Mouse (Mus musculus) midbrain, embryonic 11.5 days (tissue): ENCODE data around the gene Rpap3. TPM values are rescaled to one million over a fixed set of nuclear protein-coding genes. Genes with fewer than 3 reads are reported as not detected.

Experiments
- ATAC-seq: fragments of 200-750 bp; cut with Nextera tagmentation; 2 replicates; pipeline ENCODE4 v1.8.0; 2017; ENCODE audit warnings: moderate TSS enrichment, moderate library complexity; ENCODE audit not compliant: low FRiP score
- DNase-seq: peaks from one replicate; pipeline ENCODE4 v3.0.0; 2015; ENCODE audit warnings: low spot score; ENCODE audit errors: missing footprints
- H3K27ac ChIP-seq: fragments of 300-500 bp; sonication (generic); 2 replicates; pipeline ENCODE4 v1.5.1; 2014; ENCODE audit warnings: low read depth, low read length
- H3K27me3 ChIP-seq: fragments of 300-500 bp; sonication (generic); 2 replicates; pipeline ENCODE4 v1.6.1; 2014; ENCODE audit warnings: mild to moderate bottlenecking, low read length, moderate library complexity, mixed read lengths; ENCODE audit not compliant: control insufficient read depth, insufficient read depth
- H3K36me3 ChIP-seq: fragments of 300-500 bp; sonication (generic); 2 replicates; pipeline ENCODE4 v1.6.1; 2014; ENCODE audit warnings: mild to moderate bottlenecking, low read length, moderate library complexity, mixed read lengths; ENCODE audit not compliant: control insufficient read depth, insufficient read depth
- H3K4me1 ChIP-seq: fragments of 300-500 bp; sonication (generic); 2 replicates; pipeline ENCODE4 v1.6.1; 2014; ENCODE audit warnings: low read length; ENCODE audit not compliant: control insufficient read depth, insufficient read depth
- H3K4me2 ChIP-seq: fragments of 300-500 bp; sonication (generic); 2 replicates; pipeline ENCODE4 v1.6.1; 2014; ENCODE audit warnings: mild to moderate bottlenecking, moderate library complexity
- H3K4me3 ChIP-seq: fragments of 300-500 bp; sonication (generic); 2 replicates; pipeline ENCODE4 v1.5.1; 2014; ENCODE audit warnings: low read depth, low read length
- H3K9ac ChIP-seq: fragments of 300-500 bp; sonication (generic); 2 replicates; pipeline ENCODE4 v1.6.1; 2014; ENCODE audit warnings: low read length
- H3K9me3 ChIP-seq: fragments of 300-500 bp; sonication (generic); 2 replicates; pipeline ENCODE4 v1.6.1; 2016; ENCODE audit warnings: low read length; ENCODE audit not compliant: control insufficient read depth
- WGBS: fragments of 180-500 bp; shearing (Covaris S2); extraction: QIAGEN DNeasy Blood & Tissue Kit; methylation state at CpG from one replicate; pipeline ENCODE4 v1.1.7; 2014; 5-methylcytosine and 5-hydroxymethylcytosine counted together
- polyA plus RNA-seq: library from polyadenylated mRNA; unstranded; fragments of >200 nt; fragmentation: Nextera tagmentation; extraction: Ambion mirVana; gene quantifications from 2 replicates; pipeline ENCODE4 v1.2.1, GENCODE M21; 2014

The Rpap3 gene
- polyA plus RNA-seq, 1 experiment from 2014 or later, result 56.4 TPM

GRCm38 (mm10) chr15:97727048-97727447 is 21.4 kb upstream of the Rpap3 start:
- Histone ChIP-seq H3K4me3 (no peak overlapping the region), H3K9me3 (no peaks in the 10 kb centered on the region), H3K4me1 (no peaks in the 10 kb centered on the region), H3K36me3 (no peaks in the 10 kb centered on the region), H3K27ac (no peak overlapping the region), H3K4me2 (no peak overlapping the region), H3K27me3 (no peaks in the 10 kb centered on the region), H3K9ac (no peak overlapping the region)
- DNase-seq, result no peak
- no peak for ATAC-seq
- WGBS, result 85% methylated on average over 8 of the region's 8 CpGs

DNA sequence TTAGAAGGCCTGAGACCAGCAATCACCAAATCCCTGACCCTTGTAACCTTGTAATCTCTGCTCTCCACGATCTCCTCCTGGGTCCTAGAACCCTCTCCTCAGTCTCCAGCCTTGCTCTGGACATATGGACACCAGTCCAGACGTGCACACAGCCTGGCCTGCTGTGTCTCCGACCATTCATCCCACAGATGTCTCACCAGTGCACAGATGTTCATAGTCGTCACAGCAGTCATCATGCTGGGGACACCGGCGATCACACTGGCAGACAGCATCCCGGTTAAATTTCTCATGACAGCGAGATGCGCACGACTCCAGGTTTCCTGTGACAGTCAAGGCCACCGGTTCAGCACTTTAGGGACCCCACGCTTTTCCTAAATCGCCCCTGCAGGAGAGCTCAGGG is 20.7 kb upstream of the Rpap3 start:
- H3K27me3 ChIP-seq, result no peaks in the 10 kb centered on the region
- H3K9ac ChIP-seq, result no peak overlapping the region
- H3K9me3 ChIP-seq, result no peaks in the 10 kb centered on the region
- H3K4me3 ChIP-seq, result no peak overlapping the region
- no peaks in the 10 kb centered on the region for H3K4me1 ChIP-seq
- ATAC-seq (no peak), DNase-seq (no peak)
- H3K36me3 ChIP-seq, result no peaks in the 10 kb centered on the region
- H3K27ac ChIP-seq, result no peak overlapping the region
- H3K4me2 ChIP-seq, result no peak overlapping the region
- WGBS, result 78% methylated on average over 13 of the region's 13 CpGs

GRCm38 (mm10) chr15:97725198-97725785 is 19.7 kb upstream of the Rpap3 start:
- 80% methylated on average over 6 of the region's 6 CpGs for whole genome bisulfite sequencing

GRCm38 (mm10) chr15:97724346-97725197 is 18.9 kb upstream of the Rpap3 start:
- Histone ChIP-seq H3K27ac (no peak overlapping the region), H3K9me3 (no peaks in the 10 kb centered on the region), H3K4me2 (no peak overlapping the region), H3K4me3 (no peak overlapping the region), H3K9ac (no peak overlapping the region), H3K36me3 (no peaks in the 10 kb centered on the region), H3K27me3 (no peaks in the 10 kb centered on the region), H3K4me1 (no peaks in the 10 kb centered on the region)
- DNase-seq (peak; percentile 51), ATAC-seq (no peak)
- 88% methylated on average over 17 of the region's 17 CpGs for WGBS

More at GRCm38 (mm10) chr15:97725198-97725785, 19.7 kb upstream of the Rpap3 start:
- ATAC-seq (no peak), DNase-seq (peak; percentile 45)
- no peak overlapping the region for H3K4me3 ChIP-seq
- no peaks in the 10 kb centered on the region for H3K36me3 ChIP-seq
- no peaks in the 10 kb centered on the region for H3K27me3 ChIP-seq
- H3K27ac ChIP-seq, result no peak overlapping the region
- no peak overlapping the region for H3K4me2 ChIP-seq
- H3K9ac ChIP-seq, result no peak overlapping the region
- H3K9me3 ChIP-seq, result no peaks in the 10 kb centered on the region
- H3K4me1 ChIP-seq, result no peaks in the 10 kb centered on the region

DNA sequence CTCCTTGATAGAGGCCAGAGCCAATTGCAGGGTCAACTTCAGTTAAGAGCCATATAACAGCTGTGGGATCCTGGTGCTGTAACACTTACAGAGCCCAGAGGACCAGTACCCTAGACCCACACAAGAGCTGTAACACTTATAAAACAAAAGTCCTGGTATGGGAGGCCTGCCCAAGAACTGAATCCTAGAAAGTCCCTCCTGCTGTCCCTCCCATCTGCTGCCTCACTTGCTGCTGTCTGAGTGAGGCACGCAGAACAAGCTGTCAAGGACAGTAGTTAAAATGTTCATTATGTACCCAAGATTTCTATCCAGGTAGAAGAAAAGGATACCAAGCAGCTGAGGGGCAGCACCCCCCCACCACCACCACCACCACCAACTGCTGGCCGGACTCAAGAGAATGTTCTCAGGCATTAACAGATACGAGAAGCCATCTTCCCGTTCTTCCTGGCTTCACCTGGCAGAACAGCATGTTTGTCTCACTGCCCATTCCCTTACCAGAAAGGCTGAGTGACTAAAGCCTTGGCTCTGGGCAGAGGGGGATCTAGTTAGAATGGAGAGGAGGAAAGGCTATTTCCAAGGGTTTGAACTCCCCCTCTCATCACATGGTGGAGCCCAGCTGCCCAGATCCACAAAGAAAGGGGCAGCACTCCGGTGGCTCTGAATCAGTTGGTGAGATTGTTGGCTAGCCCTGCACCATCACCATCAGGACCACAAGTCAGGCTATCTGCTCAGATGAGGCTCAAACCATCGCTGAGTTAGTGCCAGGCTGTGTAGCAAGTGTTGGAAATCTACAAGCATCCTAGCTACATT is 18.1 kb upstream of the Rpap3 start:
- H3K9me3 ChIP-seq, result no peaks in the 10 kb centered on the region
- 91% methylated on average over 6 of the region's 6 CpGs for WGBS
- ATAC-seq (no peak), DNase-seq (peak; percentile 1)
- H3K4me3 ChIP-seq, result no peak overlapping the region
- no peak overlapping the region for H3K9ac ChIP-seq
- H3K4me2 ChIP-seq, result no peak overlapping the region
- no peaks in the 10 kb centered on the region for H3K4me1 ChIP-seq
- no peaks in the 10 kb centered on the region for H3K36me3 ChIP-seq
- no peaks in the 10 kb centered on the region for H3K27me3 ChIP-seq
- H3K27ac ChIP-seq, result no peak overlapping the region

DNA sequence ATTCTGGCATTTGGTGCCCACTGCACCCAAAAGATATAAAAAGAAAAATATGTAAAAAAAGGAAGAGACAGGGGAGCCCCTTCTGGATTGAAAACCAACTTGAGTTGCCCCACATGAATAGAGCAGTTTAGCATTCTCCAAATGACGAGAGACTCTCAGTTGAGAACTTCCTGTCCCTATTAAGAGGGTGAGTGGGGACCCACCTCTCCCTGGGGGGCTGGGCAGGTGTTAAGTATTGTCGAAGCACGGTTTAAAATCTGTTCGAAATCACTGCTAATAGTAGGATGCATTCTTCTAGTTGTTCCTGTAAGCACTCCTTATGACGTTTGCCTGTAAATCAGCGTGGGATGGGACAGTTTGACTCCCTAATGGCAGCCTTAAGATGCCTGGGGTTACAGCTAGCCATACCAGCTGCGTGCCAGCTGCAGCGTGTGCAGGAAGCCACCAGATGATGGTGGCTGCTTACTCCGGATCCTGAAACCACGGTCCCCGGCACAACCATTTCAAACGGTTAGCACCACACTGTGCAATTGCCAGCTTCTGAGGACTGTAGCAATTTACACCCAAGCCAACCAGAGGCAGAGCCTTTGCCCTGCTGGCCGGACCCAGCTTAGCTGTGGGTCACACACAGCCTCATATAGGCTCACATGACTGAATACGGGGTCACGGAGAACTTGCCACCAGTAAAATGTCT is 15.5 kb upstream of the Rpap3 start:
- no peaks in the 10 kb centered on the region for H3K4me1 ChIP-seq
- 85% methylated on average over 15 of the region's 15 CpGs for WGBS
- no peak overlapping the region for H3K4me3 ChIP-seq
- H3K27me3 ChIP-seq, result no peaks in the 10 kb centered on the region
- H3K36me3 ChIP-seq, result no peaks in the 10 kb centered on the region
- no peaks in the 10 kb centered on the region for H3K9me3 ChIP-seq
- ATAC-seq (no peak), DNase-seq (peak; percentile 49)
- H3K27ac ChIP-seq, result no peak overlapping the region
- no peak overlapping the region for H3K4me2 ChIP-seq
- no peak overlapping the region for H3K9ac ChIP-seq

DNA sequence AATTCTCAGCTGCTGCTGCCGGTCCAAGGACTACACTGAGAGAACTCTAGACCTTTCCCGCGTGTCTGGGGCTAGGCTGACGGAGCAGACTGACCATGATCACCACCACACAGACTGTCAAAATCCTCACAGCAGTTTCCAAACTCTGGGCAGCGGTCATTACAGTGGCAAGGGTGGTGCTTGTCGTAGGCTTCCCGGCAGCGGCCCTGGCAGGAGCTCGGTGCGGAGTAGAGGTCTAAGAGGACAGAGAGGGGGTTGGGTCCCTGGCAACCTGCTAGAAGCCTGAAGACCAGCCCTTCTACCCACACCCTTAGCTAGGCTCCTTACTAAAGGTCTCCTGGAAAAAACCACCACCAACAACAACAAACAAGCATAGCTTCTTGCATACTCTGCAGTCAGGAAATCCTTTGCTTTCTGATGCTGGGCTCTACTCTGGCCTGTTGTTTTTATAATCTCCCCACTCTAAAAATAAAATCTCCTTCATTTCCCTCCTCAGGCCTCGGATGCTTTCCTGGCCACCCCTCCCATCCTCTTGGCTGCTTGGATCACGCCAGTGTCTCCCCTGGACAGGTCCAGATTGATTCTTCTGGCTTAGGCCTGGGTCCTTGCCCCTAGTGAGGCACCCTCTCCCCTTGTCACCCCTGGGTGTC is 14.5 kb upstream of the Rpap3 start:
- H3K4me1 ChIP-seq, result no peaks in the 10 kb centered on the region
- DNase-seq (peak; percentile 47), ATAC-seq (no peak)
- 80% methylated on average over 12 of the region's 12 CpGs for WGBS
- H3K4me3 ChIP-seq, result no peak overlapping the region
- no peak overlapping the region for H3K9ac ChIP-seq
- no peak overlapping the region for H3K27ac ChIP-seq
- H3K9me3 ChIP-seq, result no peaks in the 10 kb centered on the region
- no peaks in the 10 kb centered on the region for H3K27me3 ChIP-seq
- H3K36me3 ChIP-seq, result no peaks in the 10 kb centered on the region
- H3K4me2 ChIP-seq, result no peak overlapping the region

DNA sequence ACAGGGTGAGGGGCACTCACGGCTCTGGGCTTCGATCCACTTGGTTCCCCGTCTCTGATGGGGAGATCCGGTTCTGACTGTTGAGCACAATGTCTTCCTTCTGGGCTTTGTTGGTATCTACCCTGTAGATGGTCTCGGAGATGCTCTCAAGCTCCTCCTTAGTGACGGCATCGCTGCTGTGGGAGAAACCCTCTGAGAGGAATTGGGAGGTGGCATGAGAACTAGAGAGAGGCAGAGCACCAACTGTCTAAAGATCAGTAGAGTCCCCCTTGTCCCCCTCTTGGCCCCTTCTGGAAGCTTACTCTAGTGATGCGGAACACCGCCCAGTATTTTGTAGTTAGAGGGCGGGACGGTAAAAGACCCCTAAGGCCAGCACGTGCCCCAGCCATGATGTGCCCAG is 13.9 kb upstream of the Rpap3 start:
- WGBS, result 93% methylated on average over 12 of the region's 12 CpGs
- no peaks in the 10 kb centered on the region for H3K4me1 ChIP-seq

More for the DNA sequence above, 13.9 kb upstream of the Rpap3 start:
- H3K9me3 ChIP-seq, result no peaks in the 10 kb centered on the region
- no peak overlapping the region for H3K9ac ChIP-seq
- H3K27ac ChIP-seq, result no peak overlapping the region
- no peaks in the 10 kb centered on the region for H3K27me3 ChIP-seq
- H3K36me3 ChIP-seq, result no peaks in the 10 kb centered on the region
- H3K4me2 ChIP-seq, result no peak overlapping the region
- no peak for DNase-seq
- no peak for ATAC-seq
- no peak overlapping the region for H3K4me3 ChIP-seq
